Mouse (Mus musculus) embryonic facial prominence, embryonic 14.5 days (tissue): ENCODE data around the gene Hspb1. TPM values are rescaled to one million over a fixed set of nuclear protein-coding genes. Genes with fewer than 3 reads are reported as not detected.
A peak's percentile ranks its signal among the peaks of the same experiment; 100 is the strongest.

Experiments
- ATAC-seq: fragments of 200-750 bp; cut with Nextera tagmentation; 2 replicates; pipeline ENCODE4 v1.8.0; 2017; ENCODE audit warnings: low read depth, moderate number of reproducible peaks, moderate TSS enrichment
- DNase-seq: peaks from one replicate; pipeline ENCODE4 v3.0.0-alpha.2; 2015; ENCODE audit warnings: low spot score
- H3K27ac ChIP-seq: fragments of 300-500 bp; sonication (generic); replicated peaks from 2 replicates; pipeline ENCODE4 v1.5.1; 2014; ENCODE audit warnings: low read depth, mild to moderate bottlenecking, low read length, moderate library complexity
- H3K27me3 ChIP-seq: fragments of 300-500 bp; sonication (generic); replicated peaks from 2 replicates; pipeline ENCODE4 v1.6.1; 2014; ENCODE audit warnings: low read length; ENCODE audit not compliant: control insufficient read depth, insufficient read depth
- H3K36me3 ChIP-seq: fragments of 300-500 bp; sonication (generic); 2 replicates; pipeline ENCODE4 v1.6.1; 2014; ENCODE audit warnings: low read length, mixed read lengths; ENCODE audit not compliant: control insufficient read depth, insufficient read depth
- H3K4me1 ChIP-seq: fragments of 300-500 bp; sonication (generic); 2 replicates; pipeline ENCODE4 v1.6.1; 2014; ENCODE audit warnings: antibody characterized with exemption, low read length; ENCODE audit not compliant: control insufficient read depth, insufficient read depth
- H3K4me2 ChIP-seq: fragments of 300-500 bp; sonication (generic); 2 replicates; pipeline ENCODE4 v1.6.1; 2014; ENCODE audit warnings: low read depth, mild to moderate bottlenecking, low read length, moderate library complexity, mixed read lengths
- H3K4me3 ChIP-seq: fragments of 300-500 bp; sonication (generic); 2 replicates; pipeline ENCODE4 v1.5.1; 2014; ENCODE audit warnings: low read depth, mild to moderate bottlenecking, low read length
- H3K9ac ChIP-seq: fragments of 300-500 bp; sonication (generic); 2 replicates; pipeline ENCODE4 v1.6.1; 2014; ENCODE audit warnings: low read depth, mild to moderate bottlenecking, low read length, moderate library complexity, mixed read lengths
- H3K9me3 ChIP-seq: fragments of 300-500 bp; sonication (generic); 2 replicates; pipeline ENCODE4 v1.6.1; 2016; ENCODE audit warnings: low read length; ENCODE audit not compliant: control insufficient read depth
- WGBS: fragments of 180-500 bp; shearing (Covaris S2); extraction: QIAGEN DNeasy Blood & Tissue Kit; methylation state at CpG from one replicate; pipeline ENCODE4 v1.1.7; 2014; 5-methylcytosine and 5-hydroxymethylcytosine counted together
- polyA plus RNA-seq: library from polyadenylated mRNA; unstranded; fragments of >200 nt; fragmentation: Nextera tagmentation; extraction: Ambion mirVana; gene quantifications from 2 replicates; pipeline ENCODE4 v1.2.1, GENCODE M21; 2014

The Hspb1 gene
- polyA plus RNA-seq, 1 experiment from 2014 or later, result 522 TPM

- peaks cover 82% of the 10 kb centered on the region for H3K36me3 ChIP-seq
- no peak overlapping the region for H3K4me3 ChIP-seq
- H3K9me3 ChIP-seq, result no peaks in the 10 kb centered on the region
- ATAC-seq, result no peak
- H3K27ac ChIP-seq, result no peak overlapping the region
- WGBS, result 86% methylated on average over 3 of the region's 3 CpGs
- no peak overlapping the region for H3K9ac ChIP-seq
- DNase-seq, result no peak
- no peaks in the 10 kb centered on the region for H3K4me1 ChIP-seq
- H3K27me3 ChIP-seq, result no peaks in the 10 kb centered on the region
- H3K4me2 ChIP-seq, result no peak overlapping the region
Measured at GRCm38 (mm10) chr5:135919902-135920301, 32.2 kb downstream of the Hspb1 start.

- no peak overlapping the region for H3K4me2 ChIP-seq
- H3K4me3 ChIP-seq, result no peak overlapping the region
- H3K36me3 ChIP-seq, result peaks cover 90% of the 10 kb centered on the region
- H3K9ac ChIP-seq, result no peak overlapping the region
- no peak overlapping the region for H3K27ac ChIP-seq
- DNase-seq (no peak), ATAC-seq (no peak)
- H3K4me1 ChIP-seq, result no peaks in the 10 kb centered on the region
- 96% methylated on average over 7 of the region's 7 CpGs for WGBS
- no peaks in the 10 kb centered on the region for H3K9me3 ChIP-seq
- no peaks in the 10 kb centered on the region for H3K27me3 ChIP-seq
Measured at GRCm38 (mm10) chr5:135923901-135924300, 36.2 kb downstream of the Hspb1 start.

GRCm38 (mm10) chr5:135929685-135930424 is 42.1 kb downstream of the Hspb1 start:
- peaks cover 9% of the 10 kb centered on the region for H3K4me1 ChIP-seq
- peak overlapping the region; percentile 10; the same call in 1 of the 2 replicates for H3K9ac ChIP-seq
- no peak overlapping the region for H3K27ac ChIP-seq
- ATAC-seq, result no peak
- DNase-seq, result no peak
- no peaks in the 10 kb centered on the region for H3K9me3 ChIP-seq
- WGBS, result 66% methylated on average over 6 of the region's 6 CpGs
- no peak overlapping the region for H3K4me3 ChIP-seq
- H3K27me3 ChIP-seq, result no peaks in the 10 kb centered on the region
- H3K4me2 ChIP-seq, result no peak overlapping the region
- peaks cover 69% of the 10 kb centered on the region for H3K36me3 ChIP-seq

- Histone ChIP-seq H3K9ac (no peak overlapping the region), H3K4me2 (peak overlapping the region; percentile 6; the same call in 1 of the 2 replicates), H3K36me3 (peaks cover 53% of the 10 kb centered on the region), H3K27ac (no peak overlapping the region), H3K4me3 (no peak overlapping the region), H3K4me1 (peaks cover 13% of the 10 kb centered on the region), H3K9me3 (no peaks in the 10 kb centered on the region), H3K27me3 (no peaks in the 10 kb centered on the region)
- ATAC-seq (no peak), DNase-seq (no peak)
- 94% methylated on average over 9 of the region's 9 CpGs for WGBS
Measured at GRCm38 (mm10) chr5:135931526-135931925, 43.8 kb downstream of the Hspb1 start.

GRCm38 (mm10) chr5:135932359-135932758 is 44.6 kb downstream of the Hspb1 start:
- Histone ChIP-seq H3K4me2 (peak overlapping the region; percentile 71), H3K9me3 (no peaks in the 10 kb centered on the region), H3K27ac (no peak overlapping the region), H3K36me3 (peaks cover 44% of the 10 kb centered on the region), H3K4me3 (peak overlapping the region; percentile 14; the same call in 1 of the 2 replicates), H3K27me3 (no peaks in the 10 kb centered on the region), H3K4me1 (peaks cover 13% of the 10 kb centered on the region), H3K9ac (no peak overlapping the region)
- DNase-seq, result no peak
- WGBS, result 76% methylated on average over 2 of the region's 2 CpGs
- no peak for ATAC-seq

- H3K4me1 ChIP-seq, result peaks cover 13% of the 10 kb centered on the region
- peak overlapping the region; percentile 92 for H3K27ac ChIP-seq
- no peak for DNase-seq
- H3K9me3 ChIP-seq, result no peaks in the 10 kb centered on the region
- H3K36me3 ChIP-seq, result peaks cover 35% of the 10 kb centered on the region
- peak overlapping the region; percentile 87 for H3K9ac ChIP-seq
- ATAC-seq, result no peak
- H3K4me3 ChIP-seq, result peak overlapping the region; percentile 91
- no peaks in the 10 kb centered on the region for H3K27me3 ChIP-seq
- H3K4me2 ChIP-seq, result peak overlapping the region; percentile 71
- WGBS, result 8% methylated on average over 12 of the region's 12 CpGs
Measured at GRCm38 (mm10) chr5:135933222-135933899, 45.6 kb downstream of the Hspb1 start.

GRCm38 (mm10) chr5:135933900-135934441 is 46.3 kb downstream of the Hspb1 start:
- ATAC-seq (peak; percentile 56), DNase-seq (peak; percentile 62)
- Histone ChIP-seq H3K4me1 (peaks cover 13% of the 10 kb centered on the region), H3K4me3 (peak overlapping the region; percentile 91), H3K27ac (peak overlapping the region; percentile 92), H3K27me3 (no peaks in the 10 kb centered on the region), H3K4me2 (peak overlapping the region; percentile 71), H3K9me3 (no peaks in the 10 kb centered on the region), H3K36me3 (peaks cover 30% of the 10 kb centered on the region), H3K9ac (peak overlapping the region; percentile 87)
- under 1% methylated on average over 33 of the region's 35 CpGs for WGBS

GRCm38 (mm10) chr5:135934481-135935175 is 46.9 kb downstream of the Hspb1 start, which contains the start of gene Ywhag:
TSS of gene Ywhag (minus strand) at chr5:135934616.
- ATAC-seq, result peak; percentile 96

More at GRCm38 (mm10) chr5:135934481-135935175, 46.9 kb downstream of the Hspb1 start, which contains the start of gene Ywhag:
- Histone ChIP-seq H3K9me3 (no peaks in the 10 kb centered on the region), H3K4me1 (peaks cover 13% of the 10 kb centered on the region), H3K27me3 (no peaks in the 10 kb centered on the region), H3K9ac (peak within 1 kb of the TSS; percentile 87), H3K27ac (peak within 1 kb of the TSS; percentile 92), H3K4me3 (peak within 1 kb of the TSS; percentile 91), H3K36me3 (peaks cover 23% of the 10 kb centered on the region), H3K4me2 (peak within 1 kb of the TSS; percentile 71)
- WGBS, result under 1% methylated on average over 30 of the region's 48 CpGs
- DNase-seq, result peak; percentile 99
